Mouse (Mus musculus): ENCODE results near the gene Fat3. TPM values are rescaled to one million over a fixed set of nuclear protein-coding genes. Genes with fewer than 3 reads are reported as not detected.

The Fat3 gene
- 0.31 and 0.39 TPM in 2 replicates for polyA plus RNA-seq (2012; rRNA removed)

GRCm38 (mm10) chr9:16501186-16501711, at the start of gene Fat3:
TSS of gene Fat3 (minus strand) at chr9:16501285.

GRCm38 (mm10) chr9:15874506-15875160, 626.5 kb downstream of the Fat3 start, which contains the start of gene Mtnr1b:
TSS of gene Mtnr1b (minus strand) at chr9:15874556.

Data from colon, adult 2 months (tissue).